Mouse (Mus musculus) midbrain, embryonic 14.5 days (tissue): ENCODE results near the gene Foxl1. TPM values are rescaled to one million over a fixed set of nuclear protein-coding genes. Genes with fewer than 3 reads are reported as not detected.

Experiments used
- ATAC-seq: fragments of 200-750 bp; cut with Nextera tagmentation; 2 replicates; pipeline ENCODE4 v1.8.0; 2017; ENCODE audit warnings: moderate number of reproducible peaks, moderate library complexity; ENCODE audit not compliant: low FRiP score, low TSS enrichment
- DNase-seq: peaks from one replicate; pipeline ENCODE4 v3.0.0-alpha.2; 2015
- H3K27ac ChIP-seq: fragments of 300-500 bp; sonication (generic); replicated peaks from 2 replicates; pipeline ENCODE4 v1.5.1; 2014; ENCODE audit warnings: mild to moderate bottlenecking, low read depth, low read length, moderate library complexity
- H3K27me3 ChIP-seq: fragments of 300-500 bp; sonication (generic); 2 replicates; pipeline ENCODE4 v1.6.1; 2014; ENCODE audit warnings: low read length, control low read depth, mixed read lengths; ENCODE audit not compliant: control insufficient read depth, insufficient read depth
- H3K36me3 ChIP-seq: fragments of 300-500 bp; sonication (generic); 2 replicates; pipeline ENCODE4 v1.6.1; 2014; ENCODE audit warnings: low read length, control low read depth; ENCODE audit not compliant: control insufficient read depth, insufficient read depth
- H3K4me1 ChIP-seq: fragments of 300-500 bp; sonication (generic); 2 replicates; pipeline ENCODE4 v1.6.1; 2014; ENCODE audit warnings: mild to moderate bottlenecking, antibody characterized with exemption, low read length, control low read depth; ENCODE audit not compliant: control insufficient read depth, insufficient read depth
- H3K4me2 ChIP-seq: fragments of 300-500 bp; sonication (generic); 2 replicates; pipeline ENCODE4 v1.6.1; 2014; ENCODE audit warnings: mild to moderate bottlenecking, low read length, moderate library complexity
- H3K4me3 ChIP-seq: fragments of 300-500 bp; sonication (generic); replicated peaks from 2 replicates; pipeline ENCODE4 v1.5.1; 2014; ENCODE audit warnings: low read depth, low read length
- H3K9ac ChIP-seq: fragments of 300-500 bp; sonication (generic); replicated peaks from 2 replicates; pipeline ENCODE4 v1.6.1; 2014; ENCODE audit warnings: mild to moderate bottlenecking, low read length, moderate library complexity
- H3K9me3 ChIP-seq: fragments of 300-500 bp; sonication (generic); 2 replicates; pipeline ENCODE4 v1.6.1; 2016; ENCODE audit warnings: low read length, control low read depth, mixed read lengths; ENCODE audit not compliant: control insufficient read depth
- WGBS: fragments of 180-500 bp; shearing (Covaris S2); extraction: QIAGEN DNeasy Blood & Tissue Kit; methylation state at CpG from one replicate; pipeline ENCODE4 v1.1.7; 2014; 5-methylcytosine and 5-hydroxymethylcytosine counted together
- polyA plus RNA-seq: library from polyadenylated mRNA; unstranded; fragments of >200 nt; fragmentation: Nextera tagmentation; extraction: Ambion mirVana; gene quantifications from 2 replicates; pipeline ENCODE4 v1.2.1, GENCODE M21; 2014

The Foxl1 gene
- polyA plus RNA-seq, 1 experiment from 2014 or later, result not detected

- under 1% methylated on average over 62 of the region's 62 CpGs for WGBS
- peaks cover 88% of the 10 kb centered on the region for H3K27me3 ChIP-seq
- no peak for ATAC-seq
Measured at GRCm38 (mm10) chr8:121117186-121117651, 10.5 kb upstream of the Foxl1 start.

GRCm38 (mm10) chr8:121117906-121118305, 9.8 kb upstream of the Foxl1 start:
- no peak for DNase-seq
- H3K4me1 ChIP-seq, result peaks cover 3% of the 10 kb centered on the region; the same call in 1 of the 2 replicates
- no peak for ATAC-seq
- no peak overlapping the region; the same call in 1 of the 2 replicates for H3K4me2 ChIP-seq
- H3K4me3 ChIP-seq, result no peak overlapping the region
- WGBS, result under 1% methylated on average over 28 of the region's 28 CpGs
- H3K36me3 ChIP-seq, result no peaks in the 10 kb centered on the region
- H3K9ac ChIP-seq, result no peak overlapping the region
- H3K27me3 ChIP-seq, result peaks cover 95% of the 10 kb centered on the region
- H3K27ac ChIP-seq, result no peak overlapping the region
- no peaks in the 10 kb centered on the region for H3K9me3 ChIP-seq

More at GRCm38 (mm10) chr8:121117186-121117651, 10.5 kb upstream of the Foxl1 start:
- H3K4me3 ChIP-seq, result peak overlapping the region; percentile 28; the same call in 1 of the 2 replicates
- DNase-seq, result peak; percentile 59
- peak overlapping the region; percentile 25; the same call in 1 of the 2 replicates for H3K4me2 ChIP-seq
- peaks cover 3% of the 10 kb centered on the region; the same call in 1 of the 2 replicates for H3K4me1 ChIP-seq
- H3K9ac ChIP-seq, result no peak overlapping the region
- H3K36me3 ChIP-seq, result no peaks in the 10 kb centered on the region
- no peak overlapping the region for H3K27ac ChIP-seq
- H3K9me3 ChIP-seq, result no peaks in the 10 kb centered on the region

- peak; percentile 45 for DNase-seq
- WGBS, result 2% methylated on average over 18 of the region's 18 CpGs
- H3K9me3 ChIP-seq, result no peaks in the 10 kb centered on the region
- no peak overlapping the region for H3K4me2 ChIP-seq
- H3K27ac ChIP-seq, result no peak overlapping the region
- no peak overlapping the region for H3K9ac ChIP-seq
- no peak overlapping the region for H3K4me3 ChIP-seq
- no peaks in the 10 kb centered on the region for H3K36me3 ChIP-seq
- peaks cover 99% of the 10 kb centered on the region for H3K27me3 ChIP-seq
- ATAC-seq, result no peak
- H3K4me1 ChIP-seq, result peaks cover 3% of the 10 kb centered on the region; the same call in 1 of the 2 replicates
Measured at GRCm38 (mm10) chr8:121118634-121119420, 8.9 kb upstream of the Foxl1 start.

- no peak overlapping the region for H3K9ac ChIP-seq
- DNase-seq (no peak), ATAC-seq (no peak)
- peaks cover 98% of the 10 kb centered on the region for H3K27me3 ChIP-seq
- H3K27ac ChIP-seq, result no peak overlapping the region
- H3K9me3 ChIP-seq, result no peaks in the 10 kb centered on the region
- H3K36me3 ChIP-seq, result no peaks in the 10 kb centered on the region
- 2% methylated on average over 12 of the region's 12 CpGs for WGBS
- H3K4me2 ChIP-seq, result no peak overlapping the region
- H3K4me1 ChIP-seq, result peaks cover 3% of the 10 kb centered on the region; the same call in 1 of the 2 replicates
- no peak overlapping the region for H3K4me3 ChIP-seq
Measured at GRCm38 (mm10) chr8:121119635-121120455, 7.9 kb upstream of the Foxl1 start.

GRCm38 (mm10) chr8:121120456-121121419, 7.0 kb upstream of the Foxl1 start:
- DNase-seq (no peak), ATAC-seq (no peak)
- H3K4me1 ChIP-seq, result peaks cover 3% of the 10 kb centered on the region; the same call in 1 of the 2 replicates
- no peaks in the 10 kb centered on the region for H3K36me3 ChIP-seq
- H3K27me3 ChIP-seq, result peaks cover 98% of the 10 kb centered on the region
- no peak overlapping the region for H3K27ac ChIP-seq
- no peaks in the 10 kb centered on the region for H3K9me3 ChIP-seq
- no peak overlapping the region for H3K9ac ChIP-seq
- H3K4me2 ChIP-seq, result no peak overlapping the region
- WGBS, result 4% methylated on average over 17 of the region's 17 CpGs
- H3K4me3 ChIP-seq, result no peak overlapping the region

GRCm38 (mm10) chr8:121121704-121122103, 6.0 kb upstream of the Foxl1 start:
- no peak overlapping the region for H3K4me2 ChIP-seq
- no peak overlapping the region for H3K4me3 ChIP-seq
- H3K27me3 ChIP-seq, result peaks cover 98% of the 10 kb centered on the region
- WGBS, result 1% methylated on average over 8 of the region's 8 CpGs
- ATAC-seq (no peak), DNase-seq (no peak)
- no peak overlapping the region for H3K9ac ChIP-seq
- no peaks in the 10 kb centered on the region for H3K36me3 ChIP-seq
- H3K27ac ChIP-seq, result no peak overlapping the region
- no peaks in the 10 kb centered on the region for H3K4me1 ChIP-seq
- H3K9me3 ChIP-seq, result no peaks in the 10 kb centered on the region

- peaks cover 98% of the 10 kb centered on the region for H3K27me3 ChIP-seq
- H3K36me3 ChIP-seq, result no peaks in the 10 kb centered on the region
- WGBS, result 1% methylated on average over 7 of the region's 7 CpGs
- no peaks in the 10 kb centered on the region for H3K4me1 ChIP-seq
- H3K4me2 ChIP-seq, result no peak overlapping the region
- no peaks in the 10 kb centered on the region for H3K9me3 ChIP-seq
- no peak for ATAC-seq
- no peak overlapping the region for H3K9ac ChIP-seq
- no peak for DNase-seq
- H3K27ac ChIP-seq, result no peak overlapping the region
- no peak overlapping the region for H3K4me3 ChIP-seq
Measured at GRCm38 (mm10) chr8:121122368-121122767, 5.4 kb upstream of the Foxl1 start.

- Histone ChIP-seq H3K9me3 (no peaks in the 10 kb centered on the region), H3K27ac (no peak overlapping the region), H3K4me2 (no peak overlapping the region), H3K9ac (no peak overlapping the region), H3K27me3 (peaks cover 98% of the 10 kb centered on the region), H3K36me3 (no peaks in the 10 kb centered on the region), H3K4me3 (no peak overlapping the region), H3K4me1 (no peaks in the 10 kb centered on the region; the same call in 1 of the 2 replicates)
- ATAC-seq (no peak), DNase-seq (no peak)
- 16% methylated on average over 2 of the region's 2 CpGs for WGBS
Measured at GRCm38 (mm10) chr8:121123113-121123512, 4.6 kb upstream of the Foxl1 start.
